Mouse (Mus musculus) hindbrain, embryonic 15.5 days (tissue): ENCODE measurements around the gene Atp1a4. TPM values are rescaled to one million over a fixed set of nuclear protein-coding genes. Genes with fewer than 3 reads are reported as not detected.

Experiments used
- ATAC-seq: fragments of 200-750 bp; cut with Nextera tagmentation; 2 replicates; pipeline ENCODE4 v1.8.0; 2017; ENCODE audit warnings: low read depth, moderate number of reproducible peaks, moderate TSS enrichment; ENCODE audit not compliant: low FRiP score
- H3K27ac ChIP-seq: fragments of 300-500 bp; sonication (generic); replicated peaks from 2 replicates; pipeline ENCODE4 v1.5.1; 2015; ENCODE audit warnings: mild to moderate bottlenecking, inconsistent platforms
- H3K27me3 ChIP-seq: fragments of 300-500 bp; sonication (generic); 2 replicates; pipeline ENCODE4 v1.6.1; 2015; ENCODE audit warnings: control low read depth, inconsistent platforms
- H3K36me3 ChIP-seq: fragments of 300-500 bp; sonication (generic); 2 replicates; pipeline ENCODE4 v1.6.1; 2015; ENCODE audit warnings: control low read depth, inconsistent platforms
- H3K4me1 ChIP-seq: fragments of 300-500 bp; sonication (generic); replicated peaks from 2 replicates; pipeline ENCODE4 v1.6.1; 2015; ENCODE audit warnings: control low read depth, inconsistent platforms
- H3K4me2 ChIP-seq: fragments of 300-500 bp; sonication (generic); 2 replicates; pipeline ENCODE4 v1.6.1; 2015; ENCODE audit warnings: moderate library complexity, mild to moderate bottlenecking, inconsistent platforms
- H3K4me3 ChIP-seq: fragments of 300-500 bp; sonication (generic); 2 replicates; pipeline ENCODE4 v1.5.1; 2015; ENCODE audit warnings: mild to moderate bottlenecking, inconsistent platforms
- H3K9ac ChIP-seq: fragments of 300-500 bp; sonication (generic); 2 replicates; pipeline ENCODE4 v1.6.1; 2015; ENCODE audit warnings: inconsistent platforms
- H3K9me3 ChIP-seq: fragments of 300-500 bp; sonication (generic); 2 replicates; pipeline ENCODE4 v1.6.1; 2016; ENCODE audit warnings: control low read depth, inconsistent platforms
- WGBS: fragments of 180-500 bp; shearing (Covaris S2); methylation state at CpG from one replicate; pipeline ENCODE4 v1.1.7; 2015; 5-methylcytosine and 5-hydroxymethylcytosine counted together
- polyA plus RNA-seq: library from polyadenylated mRNA; unstranded; fragments of >200 nt; fragmentation: Nextera tagmentation; extraction: Ambion mirVana; gene quantifications from 2 replicates; pipeline ENCODE4 v1.2.1, GENCODE M21; 2015

Gene Atp1a4
- polyA plus RNA-seq, 1 experiment from 2014 or later, result 0.06 TPM

DNA sequence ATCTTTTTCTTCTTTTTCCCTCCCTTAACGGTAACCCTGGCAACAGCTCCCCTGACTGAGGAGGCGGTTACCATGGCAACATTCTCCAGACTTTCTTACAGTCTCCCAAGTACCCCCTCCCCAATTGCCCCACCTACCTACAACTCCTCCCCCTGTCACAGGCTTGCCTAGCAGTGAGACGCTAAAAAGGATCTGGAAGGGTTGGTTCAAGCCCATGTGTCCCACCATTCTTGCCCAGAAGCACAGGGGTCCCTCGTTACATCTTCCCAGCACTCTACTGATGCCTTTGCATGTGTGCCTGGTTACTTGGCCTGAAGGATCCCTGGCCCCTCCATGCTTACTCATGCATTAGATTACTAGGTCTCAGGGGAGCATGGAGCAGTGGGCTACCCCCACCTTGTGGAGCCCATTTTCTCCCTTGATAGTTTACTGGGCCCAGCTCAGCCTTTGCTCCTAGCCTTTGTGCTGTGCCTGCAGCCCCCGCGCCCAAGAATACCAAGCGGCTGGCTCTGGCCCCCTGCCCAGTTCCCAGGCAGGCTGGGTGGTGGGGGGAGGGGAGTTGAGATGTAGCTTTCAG lies 57.3 kb downstream of the Atp1a4 start:
- H3K27ac ChIP-seq, result peak overlapping the region; percentile 88
- H3K27me3 ChIP-seq, result no peaks in the 10 kb centered on the region
- WGBS, result 7% methylated on average over 7 of the region's 7 CpGs
- peak overlapping the region; percentile 14; the same call in 1 of the 2 replicates for H3K4me3 ChIP-seq
- no peak overlapping the region for H3K9ac ChIP-seq
- ATAC-seq, result peak; percentile 64
- peak overlapping the region; percentile 93 for H3K4me2 ChIP-seq
- no peaks in the 10 kb centered on the region for H3K9me3 ChIP-seq
- peaks cover 40% of the 10 kb centered on the region for H3K36me3 ChIP-seq
- H3K4me1 ChIP-seq, result peaks cover 65% of the 10 kb centered on the region

DNA sequence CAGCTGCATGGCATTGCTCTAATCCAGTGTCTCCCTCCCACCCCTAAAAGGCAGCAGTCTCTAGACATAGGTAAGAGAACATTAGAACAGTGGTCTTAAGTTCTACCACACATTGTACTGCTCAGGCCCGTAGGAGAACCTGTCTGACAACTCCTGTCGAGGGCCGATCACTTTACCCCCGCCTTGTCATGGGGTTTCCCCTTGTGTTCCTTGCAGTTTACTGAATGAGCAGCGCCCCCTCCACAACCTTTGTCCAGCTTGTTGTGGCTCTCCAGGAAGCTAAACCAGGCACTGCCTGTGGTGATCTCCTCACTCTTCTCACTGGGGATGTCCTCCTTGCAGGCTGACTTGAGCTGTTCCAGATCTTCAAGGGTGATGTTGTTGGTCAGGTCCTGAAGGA lies 58.1 kb downstream of the Atp1a4 start:
- Histone ChIP-seq H3K4me1 (peaks cover 59% of the 10 kb centered on the region), H3K27ac (peak overlapping the region; percentile 88), H3K27me3 (no peaks in the 10 kb centered on the region), H3K4me2 (peak overlapping the region; percentile 93), H3K36me3 (peaks cover 46% of the 10 kb centered on the region), H3K9ac (no peak overlapping the region), H3K4me3 (no peak overlapping the region), H3K9me3 (no peaks in the 10 kb centered on the region)
- no peak for ATAC-seq
- WGBS, result 65% methylated on average over 5 of the region's 5 CpGs

DNA sequence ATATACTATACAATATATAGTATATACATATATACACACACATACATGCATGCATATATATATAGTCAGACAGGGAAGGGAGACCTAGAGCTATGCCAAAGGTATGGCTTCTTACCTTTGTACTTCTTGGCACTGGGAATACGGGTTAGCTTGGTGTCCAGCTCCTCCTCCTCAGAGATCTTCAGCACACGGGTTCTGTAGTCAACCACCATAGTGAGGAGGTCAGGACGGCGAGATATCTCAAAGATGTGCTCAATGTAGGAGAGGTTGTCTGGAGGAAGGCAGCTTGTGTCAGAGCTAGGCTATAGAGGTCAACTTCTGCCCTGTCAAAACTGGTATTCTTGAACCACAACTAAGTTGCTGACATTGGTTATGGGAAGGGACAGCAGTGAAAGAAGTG lies 59.2 kb downstream of the Atp1a4 start:
- H3K4me1 ChIP-seq, result peaks cover 47% of the 10 kb centered on the region
- no peaks in the 10 kb centered on the region for H3K27me3 ChIP-seq
- no peak for ATAC-seq
- no peaks in the 10 kb centered on the region for H3K9me3 ChIP-seq
- no peak overlapping the region for H3K4me3 ChIP-seq
- peaks cover 58% of the 10 kb centered on the region for H3K36me3 ChIP-seq
- no peak overlapping the region for H3K27ac ChIP-seq
- no peak overlapping the region for H3K4me2 ChIP-seq
- no peak overlapping the region for H3K9ac ChIP-seq
- 85% methylated on average over 4 of the region's 4 CpGs for WGBS

DNA sequence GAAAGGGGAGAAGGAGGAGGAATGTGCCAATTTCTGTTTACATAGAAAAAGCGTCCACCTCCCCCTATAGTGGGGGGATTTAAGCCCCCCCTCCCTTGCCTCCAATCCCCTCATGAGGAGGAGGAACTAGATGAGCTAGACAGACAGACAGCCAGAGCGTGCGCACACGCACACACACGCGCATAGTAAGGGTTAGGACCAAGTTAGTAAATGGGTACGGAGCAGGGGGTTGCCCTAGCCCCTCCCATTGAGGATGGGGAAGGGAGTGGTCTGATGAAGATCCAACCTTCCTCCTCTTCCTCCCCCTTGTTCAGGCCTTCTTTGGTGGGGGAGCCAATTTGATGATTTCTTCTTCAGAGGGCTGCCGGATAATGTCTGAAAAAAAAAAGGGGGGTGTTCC lies 59.9 kb downstream of the Atp1a4 start:
- H3K4me1 ChIP-seq, result peaks cover 40% of the 10 kb centered on the region
- 86% methylated on average over 8 of the region's 8 CpGs for WGBS
- ATAC-seq, result no peak
- peaks cover 64% of the 10 kb centered on the region for H3K36me3 ChIP-seq
- H3K27me3 ChIP-seq, result no peaks in the 10 kb centered on the region
- no peak overlapping the region for H3K9ac ChIP-seq
- H3K4me2 ChIP-seq, result no peak overlapping the region
- H3K27ac ChIP-seq, result no peak overlapping the region
- no peak overlapping the region for H3K4me3 ChIP-seq
- no peaks in the 10 kb centered on the region for H3K9me3 ChIP-seq

DNA sequence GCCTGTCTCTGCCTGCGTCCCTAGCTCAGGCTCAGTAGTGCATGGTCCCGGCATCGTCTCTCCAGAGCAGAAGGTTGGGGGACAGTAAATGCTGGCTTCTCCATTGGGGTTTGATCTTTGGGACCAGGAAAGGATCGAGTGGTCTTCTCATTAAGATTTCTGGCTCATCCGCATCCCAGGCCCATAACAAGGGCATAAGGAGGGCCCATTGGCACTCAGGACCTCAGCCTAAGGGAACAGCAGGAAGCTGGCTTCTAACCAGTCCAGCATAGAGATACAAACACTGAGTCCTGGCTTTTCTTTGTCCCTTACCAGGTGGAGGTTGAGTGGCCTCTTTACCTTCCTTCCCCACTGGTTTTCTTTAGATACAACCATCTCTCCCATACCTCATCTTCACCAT lies 60.4 kb downstream of the Atp1a4 start:
- Histone ChIP-seq H3K27me3 (no peaks in the 10 kb centered on the region), H3K36me3 (peaks cover 64% of the 10 kb centered on the region), H3K4me3 (no peak overlapping the region), H3K4me2 (no peak overlapping the region), H3K9me3 (no peaks in the 10 kb centered on the region), H3K27ac (no peak overlapping the region), H3K9ac (no peak overlapping the region), H3K4me1 (peaks cover 36% of the 10 kb centered on the region)
- ATAC-seq, result no peak
- 68% methylated on average over 5 of the region's 5 CpGs for WGBS

DNA sequence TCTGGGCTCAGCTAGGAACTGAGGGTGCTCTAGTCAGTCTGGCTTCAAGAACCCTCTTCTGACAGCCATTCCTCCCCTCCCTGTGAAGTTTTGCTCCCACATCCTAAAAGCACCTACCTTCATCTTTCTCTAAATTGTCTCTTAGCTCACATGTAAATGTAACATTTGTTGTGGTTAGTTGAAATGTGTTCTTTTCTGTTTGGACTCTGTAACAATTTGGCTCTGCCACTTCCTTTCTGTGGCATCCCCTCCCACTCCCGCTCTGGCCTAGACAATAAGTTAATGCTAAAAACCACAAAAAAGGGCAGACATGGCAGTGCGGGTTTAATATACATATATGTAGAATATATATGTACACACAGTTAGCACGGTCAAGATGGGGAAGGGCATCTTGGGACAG lies 61.1 kb downstream of the Atp1a4 start:
- Histone ChIP-seq H3K4me1 (peaks cover 29% of the 10 kb centered on the region), H3K27ac (no peak overlapping the region), H3K9ac (no peak overlapping the region), H3K4me2 (no peak overlapping the region), H3K4me3 (no peak overlapping the region), H3K27me3 (no peaks in the 10 kb centered on the region), H3K9me3 (no peaks in the 10 kb centered on the region), H3K36me3 (peaks cover 69% of the 10 kb centered on the region)
- WGBS, result 79% methylated on average over 3 of the region's 3 CpGs
- ATAC-seq, result no peak

DNA sequence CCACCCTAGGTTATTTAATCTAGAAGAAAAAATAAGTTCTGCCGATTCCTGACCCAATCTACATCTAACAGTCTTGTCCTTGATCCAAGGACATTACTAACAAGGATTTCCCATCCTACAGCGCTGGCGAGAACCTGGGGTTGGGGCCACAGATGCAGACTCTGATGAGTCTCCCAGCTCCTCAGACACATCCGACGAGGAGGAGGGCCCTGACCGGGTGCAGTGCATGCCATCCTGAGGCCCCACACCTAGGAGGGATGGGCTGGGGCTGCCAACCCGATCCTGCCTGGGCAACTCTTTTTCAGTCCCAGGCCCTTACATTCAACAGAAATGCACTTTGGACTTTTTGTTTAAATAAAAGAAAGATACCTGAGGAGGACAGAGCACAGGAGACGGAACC lies 63.8 kb downstream of the Atp1a4 start:
- H3K9ac ChIP-seq, result no peak overlapping the region
- H3K27ac ChIP-seq, result no peak overlapping the region
- WGBS, result 70% methylated on average over 8 of the region's 8 CpGs
- H3K4me2 ChIP-seq, result no peak overlapping the region
- 0 out of 2 replicates have a peak, but pooled peaks cover 3% of the 10 kb centered on the region for H3K4me1 ChIP-seq
- ATAC-seq, result no peak
- no peak overlapping the region for H3K4me3 ChIP-seq
- peaks cover 73% of the 10 kb centered on the region for H3K36me3 ChIP-seq
- H3K9me3 ChIP-seq, result no peaks in the 10 kb centered on the region
- H3K27me3 ChIP-seq, result no peaks in the 10 kb centered on the region

DNA sequence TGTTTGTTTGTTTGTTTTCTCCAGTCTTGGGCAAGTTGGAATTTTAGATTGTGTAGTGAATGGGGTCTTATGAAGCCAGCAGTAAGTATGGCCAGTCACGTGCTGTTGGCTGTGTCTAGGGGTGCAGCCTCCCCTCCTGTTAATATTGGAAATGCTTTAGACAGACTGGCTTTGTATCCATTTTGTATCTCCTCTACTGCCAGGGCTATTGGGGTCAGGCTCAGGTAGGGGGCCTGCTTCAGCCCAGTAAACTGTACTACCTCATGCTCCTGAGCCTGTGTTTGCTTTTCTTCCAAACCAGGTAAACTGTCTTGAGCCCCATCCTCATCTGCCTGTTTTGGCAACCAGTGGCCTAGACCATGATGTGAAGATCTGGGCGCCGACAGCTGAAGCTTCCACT lies 66.0 kb downstream of the Atp1a4 start:
- 91% methylated on average over 3 of the region's 3 CpGs for WGBS
- H3K4me3 ChIP-seq, result no peak overlapping the region
- no peaks in the 10 kb centered on the region for H3K4me1 ChIP-seq
- ATAC-seq, result no peak
- H3K36me3 ChIP-seq, result peaks cover 72% of the 10 kb centered on the region
- H3K27me3 ChIP-seq, result no peaks in the 10 kb centered on the region
- no peak overlapping the region for H3K27ac ChIP-seq
- no peak overlapping the region for H3K4me2 ChIP-seq
- no peak overlapping the region for H3K9ac ChIP-seq
- H3K9me3 ChIP-seq, result no peaks in the 10 kb centered on the region

DNA sequence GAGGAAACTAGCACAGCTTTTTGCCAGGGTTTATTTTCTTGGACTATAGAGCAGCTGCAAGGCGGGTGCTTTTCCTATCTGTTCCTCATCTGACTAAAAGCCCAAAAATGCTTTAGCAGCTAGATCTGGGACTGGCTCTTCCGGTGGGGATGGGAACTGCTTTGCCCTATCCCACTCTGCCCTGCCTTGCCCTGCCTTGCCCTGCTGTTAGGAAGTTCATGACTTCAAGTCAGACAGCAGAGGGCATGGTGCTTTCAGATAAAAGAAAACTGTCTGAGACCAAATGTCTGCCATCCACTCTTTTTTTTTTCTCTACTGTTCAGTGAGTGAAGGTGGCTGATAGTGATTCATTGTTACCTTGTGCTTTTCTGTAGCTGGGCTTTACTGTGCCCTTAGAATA lies 66.6 kb downstream of the Atp1a4 start:
- no peak overlapping the region for H3K4me3 ChIP-seq
- H3K36me3 ChIP-seq, result peaks cover 72% of the 10 kb centered on the region
- H3K9ac ChIP-seq, result no peak overlapping the region
- no peak overlapping the region for H3K4me2 ChIP-seq
- WGBS, result 80% methylated on average over 2 of the region's 2 CpGs
- no peaks in the 10 kb centered on the region for H3K27me3 ChIP-seq
- no peak for ATAC-seq
- no peaks in the 10 kb centered on the region for H3K4me1 ChIP-seq
- no peaks in the 10 kb centered on the region for H3K9me3 ChIP-seq
- H3K27ac ChIP-seq, result no peak overlapping the region

DNA sequence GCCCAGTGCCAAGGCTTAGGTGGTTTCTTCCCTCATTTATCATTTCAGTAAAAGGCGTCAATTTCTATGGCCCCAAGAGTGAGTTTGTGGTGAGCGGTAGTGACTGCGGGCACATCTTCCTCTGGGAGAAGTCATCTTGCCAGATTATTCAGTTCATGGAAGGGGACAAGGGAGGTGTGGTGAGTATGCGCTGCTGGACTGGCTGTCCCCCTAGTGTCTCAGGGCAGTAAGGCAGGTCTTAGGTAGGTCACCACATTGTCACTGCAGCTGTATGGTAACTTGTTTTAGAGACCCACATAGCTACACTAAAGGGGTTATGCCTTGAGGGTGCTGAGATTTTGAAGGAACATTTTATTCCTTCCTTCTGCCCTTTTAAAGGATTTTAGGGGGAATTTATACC lies 69.3 kb downstream of the Atp1a4 start:
- no peak overlapping the region for H3K4me3 ChIP-seq
- H3K27ac ChIP-seq, result no peak overlapping the region
- no peak for ATAC-seq
- H3K27me3 ChIP-seq, result no peaks in the 10 kb centered on the region
- H3K4me2 ChIP-seq, result no peak overlapping the region
- peaks cover 54% of the 10 kb centered on the region for H3K36me3 ChIP-seq
- no peak overlapping the region for H3K9ac ChIP-seq
- WGBS, result 56% methylated on average over 4 of the region's 4 CpGs
- H3K9me3 ChIP-seq, result no peaks in the 10 kb centered on the region
- no peaks in the 10 kb centered on the region for H3K4me1 ChIP-seq

DNA sequence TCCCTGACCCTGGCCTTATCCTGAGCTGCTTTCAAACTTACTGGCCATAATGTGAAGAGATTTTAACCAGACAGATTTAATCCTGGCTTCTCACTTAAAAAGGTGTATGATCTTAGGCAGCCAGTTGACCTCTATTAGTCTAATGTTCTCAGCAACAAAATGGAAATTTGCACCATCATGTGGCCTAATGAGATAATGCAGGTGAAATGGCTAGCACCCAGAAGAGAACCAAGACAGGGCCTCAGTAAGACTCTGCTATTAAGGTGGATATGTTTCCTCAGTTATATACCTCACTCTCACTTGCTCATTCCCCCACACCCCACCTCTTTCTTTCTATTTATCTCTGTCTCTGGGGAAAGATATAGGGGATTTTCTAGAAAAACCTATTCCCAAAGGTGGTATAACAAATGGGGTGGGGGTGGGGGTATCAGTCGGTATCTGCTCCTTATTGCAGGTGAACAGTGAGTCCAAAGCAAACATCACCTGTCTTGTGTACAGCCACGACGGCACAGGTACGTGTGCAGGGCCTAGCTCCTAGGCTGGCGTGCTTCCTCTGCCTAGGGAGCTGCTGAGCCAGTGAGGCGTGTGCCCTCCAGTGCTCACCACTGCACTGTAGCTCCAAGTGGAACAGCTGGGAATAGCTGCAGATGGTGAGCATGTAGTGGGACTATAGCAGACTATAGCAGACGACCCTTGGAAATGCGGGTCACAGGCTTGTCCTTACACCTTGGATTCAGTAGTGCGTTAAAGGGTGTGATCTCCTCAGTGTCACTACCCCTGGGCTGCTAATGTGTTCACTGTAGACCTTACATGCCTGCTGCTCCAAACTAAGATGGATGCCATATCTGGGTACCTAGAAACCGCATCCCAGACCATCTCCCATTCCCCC lies 71.6 kb downstream of the Atp1a4 start:
- no peaks in the 10 kb centered on the region for H3K27me3 ChIP-seq
- no peak overlapping the region for H3K9ac ChIP-seq
- H3K27ac ChIP-seq, result no peak overlapping the region
- 93% methylated on average over 10 of the region's 10 CpGs for WGBS
- peaks cover 40% of the 10 kb centered on the region for H3K36me3 ChIP-seq
- no peaks in the 10 kb centered on the region for H3K4me1 ChIP-seq
- ATAC-seq, result peak; percentile 56; the same call in 1 of the 2 replicates
- no peak overlapping the region for H3K4me3 ChIP-seq
- no peaks in the 10 kb centered on the region for H3K9me3 ChIP-seq
- H3K4me2 ChIP-seq, result no peak overlapping the region

DNA sequence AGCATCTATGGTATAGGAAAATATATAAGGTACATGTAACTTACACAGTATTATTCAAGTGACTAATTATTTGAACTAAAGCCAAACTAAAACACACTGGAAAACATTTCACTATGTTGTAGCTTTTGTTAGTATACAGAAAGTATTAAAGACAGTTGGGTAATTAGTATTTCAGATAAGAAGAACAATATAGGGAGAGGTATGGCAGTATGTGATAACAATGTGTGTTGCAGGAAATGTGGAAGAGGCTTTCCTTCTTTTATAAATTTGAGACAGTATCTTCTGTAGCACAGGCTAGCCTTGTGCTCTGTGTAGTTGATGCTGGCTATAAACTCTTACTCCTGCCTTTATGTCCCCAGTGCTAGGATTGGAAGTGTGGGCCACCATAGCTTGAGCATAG lies 74.3 kb downstream of the Atp1a4 start:
- Histone ChIP-seq H3K27ac (no peak overlapping the region), H3K9ac (no peak overlapping the region), H3K9me3 (no peaks in the 10 kb centered on the region), H3K4me2 (no peak overlapping the region), H3K4me3 (no peak overlapping the region), H3K27me3 (no peaks in the 10 kb centered on the region), H3K36me3 (peaks cover 40% of the 10 kb centered on the region), H3K4me1 (no peaks in the 10 kb centered on the region)
- no peak for ATAC-seq
